Mouse (Mus musculus) CH12.LX (cell line): ENCODE results near the gene Gm11492. TPM values are rescaled to one million over a fixed set of nuclear protein-coding genes. Genes with fewer than 3 reads are reported as not detected.

Experiments used
- DNase-seq: peaks from one replicate; pipeline ENCODE4 v3.0.0-alpha.2; 2013; ENCODE audit errors: extremely low read depth
- H3K27ac ChIP-seq: 2 replicates; pipeline ENCODE4 v1.5.1; 2012; ENCODE audit warnings: low read depth, mild to moderate bottlenecking, control low read depth, moderate library complexity; ENCODE audit not compliant: insufficient read depth
- H3K27me3 ChIP-seq: replicated peaks from 2 replicates; pipeline ENCODE3; 2012; ENCODE audit warnings: inconsistent platforms
- H3K36me3 ChIP-seq, 2 experiments: replicated peaks in 1 of 2; 2 replicates each; pipeline versions ENCODE3 to v1.6.1; 2012; ENCODE audit warnings: inconsistent platforms in 1 of 2, low read length in 1 of 2, mild to moderate bottlenecking in 1 of 2, mixed read lengths in 1 of 2, moderate library complexity in 1 of 2; ENCODE audit not compliant: control insufficient read depth in 1 of 2, insufficient read depth in 1 of 2
- H3K4me1 ChIP-seq, 2 experiments: 2 replicates each; pipeline ENCODE4 v1.6.1; 2012; ENCODE audit warnings: inconsistent platforms in 1 of 2, moderate library complexity in 1 of 2; ENCODE audit not compliant: insufficient read depth in 2 of 2, control insufficient read depth in 1 of 2
- H3K4me2 ChIP-seq: 2 replicates; pipeline ENCODE4 v1.6.1; 2012; ENCODE audit warnings: low read depth, mild to moderate bottlenecking, control low read depth; ENCODE audit not compliant: poor library complexity, insufficient read depth, severe bottlenecking
- H3K4me3 ChIP-seq, 3 experiments: fragments of 150-350 bp in 1 of 3; sonication (generic) in 1 of 3; replicated peaks in 1 of 3; 2 replicates each; pipeline versions ENCODE3 to v1.5.1; 2011 to 2012; ENCODE audit warnings: low read depth in 2 of 3, low read length in 2 of 3, mild to moderate bottlenecking in 2 of 3, moderate library complexity in 2 of 3, control low read depth in 1 of 3, improper control_type of control experiment in 1 of 3, inconsistent platforms in 1 of 3, mixed read lengths in 1 of 3; ENCODE audit not compliant: poor library complexity in 1 of 3
- H3K79me2 ChIP-seq: replicated peaks from 2 replicates; pipeline ENCODE4 v1.6.1; 2012; ENCODE audit warnings: mild to moderate bottlenecking, moderate library complexity; ENCODE audit not compliant: control insufficient read depth, poor library complexity, insufficient read depth, severe bottlenecking; ENCODE audit errors: extremely low read depth
- H3K9ac ChIP-seq: 2 replicates; pipeline ENCODE4 v1.6.1; 2012; ENCODE audit warnings: low read depth, mild to moderate bottlenecking, control low read depth, moderate library complexity; ENCODE audit not compliant: insufficient read depth
- H3K9me3 ChIP-seq: replicated peaks from 2 replicates; pipeline ENCODE3; 2012; ENCODE audit warnings: low read length, inconsistent platforms, mixed read lengths
- BHLHE40 ChIP-seq: IDR thresholded peaks from 2 replicates; pipeline ENCODE4 v1.6.1; 2011; ENCODE audit warnings: mild to moderate bottlenecking, low read depth, low read length, improper control_type of control experiment
- CHD1 ChIP-seq: IDR thresholded peaks from 2 replicates; pipeline ENCODE4 v1.6.1; 2012; ENCODE audit warnings: low read depth, low read length, improper control_type of control experiment, inconsistent platforms
- CHD2 ChIP-seq: IDR thresholded peaks from 2 replicates; pipeline ENCODE4 v1.6.1; 2011; ENCODE audit warnings: low read length, improper control_type of control experiment
- CTCF ChIP-seq, 2 experiments: IDR thresholded peaks in 1 of 2; conservative IDR thresholded peaks in 1 of 2; 2 replicates each; pipeline ENCODE4 v1.5.1; 2011 to 2012; ENCODE audit warnings: low read depth in 2 of 2, low read length in 2 of 2, improper control_type of control experiment in 1 of 2, inconsistent platforms in 1 of 2, mild to moderate bottlenecking in 1 of 2, moderate library complexity in 1 of 2
- ELF1 ChIP-seq: IDR thresholded peaks from 2 replicates; pipeline ENCODE4 v1.6.1; 2014; ENCODE audit warnings: low read depth, mild to moderate bottlenecking, inconsistent platforms, low read length, improper control_type of control experiment
- EP300 ChIP-seq: IDR thresholded peaks from 2 replicates; pipeline ENCODE4 v1.6.1; 2011; ENCODE audit warnings: low read length, improper control_type of control experiment
- GABPA ChIP-seq: IDR thresholded peaks from 2 replicates; pipeline ENCODE4 v1.6.1; 2012; ENCODE audit warnings: low read depth, low read length, improper control_type of control experiment, inconsistent platforms; ENCODE audit not compliant: insufficient replicate concordance
- HCFC1 ChIP-seq: IDR thresholded peaks from 2 replicates; pipeline ENCODE4 v1.6.1; 2012; ENCODE audit warnings: low read depth, mild to moderate bottlenecking, inconsistent platforms, low read length, improper control_type of control experiment
- IRF4 ChIP-seq: IDR thresholded peaks from 2 replicates; pipeline ENCODE4 v1.6.1; 2014; ENCODE audit warnings: low read depth, mild to moderate bottlenecking, inconsistent platforms, low read length, improper control_type of control experiment
- JUND ChIP-seq: conservative IDR thresholded peaks from 2 replicates; pipeline ENCODE4 v1.6.1; 2011; ENCODE audit warnings: low read depth, low read length, improper control_type of control experiment
- MAFK ChIP-seq: IDR thresholded peaks from 2 replicates; pipeline ENCODE4 v1.6.1; 2011; ENCODE audit warnings: low read length, improper control_type of control experiment; ENCODE audit not compliant: insufficient replicate concordance
- MAX ChIP-seq: IDR thresholded peaks from 2 replicates; pipeline ENCODE4 v1.6.1; 2011; ENCODE audit warnings: low read length, improper control_type of control experiment
- MAZ ChIP-seq: IDR thresholded peaks from 2 replicates; pipeline ENCODE4 v1.6.1; 2012; ENCODE audit warnings: low read depth, mild to moderate bottlenecking, inconsistent platforms, low read length, improper control_type of control experiment, moderate library complexity
- MXI1 ChIP-seq: IDR thresholded peaks from 2 replicates; pipeline ENCODE4 v1.6.1; 2011; ENCODE audit warnings: mild to moderate bottlenecking, low read depth, low read length, improper control_type of control experiment
- MYC ChIP-seq: IDR thresholded peaks from 2 replicates; pipeline ENCODE4 v1.6.1; 2011; ENCODE audit warnings: low read depth, mild to moderate bottlenecking, improper control_type of control experiment, low read length
- NELFE ChIP-seq: IDR thresholded peaks from 2 replicates; pipeline ENCODE4 v1.6.1; 2011; ENCODE audit warnings: low read depth, low read length, improper control_type of control experiment
- NRF1 ChIP-seq: IDR thresholded peaks from 2 replicates; pipeline ENCODE4 v1.6.1; 2014; ENCODE audit warnings: low read depth, mild to moderate bottlenecking, inconsistent platforms, low read length, improper control_type of control experiment, moderate library complexity
- PAX5 ChIP-seq: IDR thresholded peaks from 2 replicates; pipeline ENCODE4 v1.6.1; 2012; ENCODE audit warnings: low read length, inconsistent platforms, mixed read lengths
- POLR2A ChIP-seq: IDR thresholded peaks from 2 replicates; pipeline ENCODE4 v1.6.1; 2011; ENCODE audit warnings: low read depth, mild to moderate bottlenecking, improper control_type of control experiment, low read length
- POLR2AphosphoS2 ChIP-seq: IDR thresholded peaks from 2 replicates; pipeline ENCODE4 v1.6.1; 2011; ENCODE audit warnings: low read depth, low read length, improper control_type of control experiment
- RCOR1 ChIP-seq: conservative IDR thresholded peaks from 2 replicates; pipeline ENCODE4 v1.6.1; 2012; ENCODE audit warnings: low read depth, mild to moderate bottlenecking, inconsistent platforms, low read length, improper control_type of control experiment
- SIN3A ChIP-seq: IDR thresholded peaks from 2 replicates; pipeline ENCODE4 v1.6.1; 2012; ENCODE audit warnings: low read length, improper control_type of control experiment, inconsistent platforms
- TCF12 ChIP-seq: IDR thresholded peaks from 2 replicates; pipeline ENCODE4 v1.6.1; 2014; ENCODE audit warnings: low read depth, mild to moderate bottlenecking, inconsistent platforms, low read length, improper control_type of control experiment
- UBTF ChIP-seq: IDR thresholded peaks from 2 replicates; pipeline ENCODE4 v1.6.1; 2012; ENCODE audit warnings: low read depth, mild to moderate bottlenecking, inconsistent platforms, low read length, improper control_type of control experiment, moderate library complexity
- USF2 ChIP-seq: conservative IDR thresholded peaks from 2 replicates; pipeline ENCODE4 v1.6.1; 2011; ENCODE audit warnings: low read depth, low read length, improper control_type of control experiment
- ZC3H11A ChIP-seq: IDR thresholded peaks from 2 replicates; pipeline ENCODE4 v1.6.1; 2012; ENCODE audit warnings: low read depth, mild to moderate bottlenecking, inconsistent platforms, low read length, improper control_type of control experiment
- ZKSCAN1 ChIP-seq: IDR thresholded peaks from 2 replicates; pipeline ENCODE4 v1.6.1; 2012; ENCODE audit warnings: low read depth, inconsistent platforms, low read length, improper control_type of control experiment, borderline replicate concordance
- ZMIZ1 ChIP-seq: IDR thresholded peaks from 2 replicates; pipeline ENCODE4 v1.6.1; 2012; ENCODE audit warnings: low read depth, mild to moderate bottlenecking, inconsistent platforms, low read length, improper control_type of control experiment
- ZNF384 ChIP-seq: IDR thresholded peaks from 2 replicates; pipeline ENCODE4 v1.6.1; 2012; ENCODE audit warnings: low read depth, low read length, improper control_type of control experiment, inconsistent platforms
- dilution Hi-C: fragments of 300-500 bp; cut with MboI; formaldehyde crosslinking; loops from 2 replicates; pipeline ENCODE4 v1.14.3; 2020; ENCODE audit warnings: low sequenced_read_pairs; ENCODE audit not compliant: extremely low pct_unique_long_range_greater_than_20kb, extremely low pct_ligation_motif_present
- in situ Hi-C: fragments of 300-500 bp; cut with MboI; formaldehyde crosslinking; loops from 3 replicates; pipeline ENCODE4 v1.14.3; 2019; ENCODE audit warnings: low sequenced_read_pairs, low pct_ligation_motif_present, low pct_unique_long_range_greater_than_20kb, mixed read lengths
- polyA plus RNA-seq: library from polyadenylated mRNA; unstranded; fragments of >175 nt; gene quantifications from 2 replicates; pipeline ENCODE4 v1.2.1, GENCODE M21; 2012; ENCODE audit warnings: low read depth; ENCODE audit not compliant: insufficient read length
- total RNA-seq, 2 experiments: library from RNA; depleted of rRNA; stranded (reverse); fragments of 300-350 nt in 1 of 2; fragments of >200 nt in 1 of 2; gene quantifications; 2 replicates each; pipeline ENCODE4 v1.2.3; 2012 to 2014

Gene Gm11492
- total and polyA plus RNA-seq, 3 experiments = not detected

DNA sequence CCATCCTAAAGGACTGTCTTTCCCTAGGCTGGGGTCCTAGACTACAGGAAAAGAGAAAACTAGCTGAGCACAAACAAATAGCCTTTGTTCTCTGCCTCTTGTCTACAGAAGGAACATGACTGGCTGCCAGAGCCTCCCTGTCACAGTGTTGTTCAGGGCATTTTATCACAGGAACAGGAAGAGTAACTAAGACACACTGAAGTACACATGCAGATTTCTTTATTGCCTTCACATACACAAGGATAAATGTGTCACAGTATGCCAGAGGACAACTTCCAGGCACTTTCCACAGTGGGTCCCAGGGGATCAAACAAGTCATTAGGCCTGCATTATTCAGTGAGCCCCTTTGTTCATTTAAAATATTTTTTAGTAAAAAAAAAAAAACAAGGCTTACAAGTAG lies 41.7 kb upstream of the Gm11492 start:
- Histone ChIP-seq H3K4me1 (peaks cover 14 to 64% of the 10 kb centered on the region in 2 experiments), H3K27ac (no peak overlapping the region), H3K9ac (no peak overlapping the region), H3K36me3 (no peaks in the 10 kb centered on the region), H3K79me2 (no peaks in the 10 kb centered on the region), H3K4me3 (no peak overlapping the region), H3K9me3 (no peaks in the 10 kb centered on the region), H3K27me3 (no peaks in the 10 kb centered on the region), H3K4me2 (no peak overlapping the region)
- dilution Hi-C loops = no loop called here
- in situ Hi-C loops = loop anchor here (5.0 kb wide), 1 partner anchor 92 kb away; no protein-coding TSS in a partner anchor
- TF ChIP-seq ZKSCAN1 = no peak
- no peak for TF ChIP-seq ZMIZ1
- TF ChIP-seq USF2 = no peak
- TF ChIP-seq JUND = no peak
- no peak for TF ChIP-seq POLR2A
- no peak for TF ChIP-seq ZC3H11A
- no peak for TF ChIP-seq BHLHE40
- TF ChIP-seq TCF12 = no peak
- TF ChIP-seq CHD1 = no peak
- no peak for TF ChIP-seq CHD2
- TF ChIP-seq CTCF (conservative IDR thresholded peaks at IDR 0.05 in 1 of 2, IDR thresholded peaks at IDR 0.05 in 1 of 2; ENCODE audit: low read depth in 2 of 2, low read length in 2 of 2) = no peak
- TF ChIP-seq ZNF384 = no peak
- no peak for TF ChIP-seq NELFE
- TF ChIP-seq MXI1 = no peak
- TF ChIP-seq SIN3A = no peak
- TF ChIP-seq POLR2AphosphoS2 = no peak
- TF ChIP-seq MAFK = no peak
- TF ChIP-seq RCOR1 = no peak
- TF ChIP-seq MAZ = no peak
- no peak for DNase-seq

DNA sequence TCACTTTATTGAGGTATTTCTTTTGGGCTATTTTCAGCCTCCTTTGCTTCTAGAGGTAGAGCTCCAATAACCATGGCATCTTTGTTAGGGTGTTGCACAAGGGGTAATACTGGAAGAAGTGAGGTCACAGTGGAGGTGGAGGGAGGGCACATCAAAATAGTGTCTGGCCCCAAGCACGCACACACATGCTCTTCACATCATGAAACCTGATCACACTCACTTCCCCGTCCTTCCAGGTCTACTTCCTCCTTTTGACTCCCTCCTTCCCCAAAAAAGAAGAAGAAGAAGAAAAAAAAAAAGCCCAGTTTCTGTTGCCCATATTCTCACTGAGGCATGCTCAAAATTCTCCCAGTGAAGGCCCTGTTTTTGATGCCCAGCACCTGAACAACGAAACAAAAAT lies 39.1 kb upstream of the Gm11492 start:
- Histone ChIP-seq H3K9ac (no peak overlapping the region), H3K4me1 (peaks cover 8 to 46% of the 10 kb centered on the region in 2 experiments), H3K4me2 (no peak overlapping the region), H3K79me2 (no peaks in the 10 kb centered on the region), H3K27me3 (no peaks in the 10 kb centered on the region), H3K36me3 (no peaks in the 10 kb centered on the region), H3K27ac (no peak overlapping the region), H3K9me3 (no peaks in the 10 kb centered on the region), H3K4me3 (no peak overlapping the region)
- DNase-seq = peak; percentile 61
- in situ Hi-C loops (no loop called here), dilution Hi-C loops (no loop called here)
- TF ChIP-seq UBTF = no peak
- 0 out of 2 replicates have a peak, but pooled peaks have one; percentile 20 for TF ChIP-seq ELF1
- TF ChIP-seq ZNF384 = peak; percentile 91
- TF ChIP-seq HCFC1 = no peak
- TF ChIP-seq MAX = peak; percentile 60; the same call in 1 of the 2 replicates
- no peak for TF ChIP-seq GABPA
- TF ChIP-seq NRF1 = no peak
- TF ChIP-seq EP300 = peak; percentile 78
- TF ChIP-seq IRF4 = 0 out of 2 replicates have a peak, but pooled peaks have one; percentile 55
- TF ChIP-seq PAX5 = no peak
- peak; percentile 49 for TF ChIP-seq MYC
- no peak; the same call in 1 of the 2 replicates for TF ChIP-seq JUND
- peak; percentile 21; the same call in 1 of the 2 replicates for TF ChIP-seq CHD2
- peak; percentile 72 for TF ChIP-seq BHLHE40
